Mouse (Mus musculus) kidney, adult 2 months (tissue): ENCODE data around the gene Gins1. TPM values are rescaled to one million over a fixed set of nuclear protein-coding genes. Genes with fewer than 3 reads are reported as not detected.

Experiments used
- DNase-seq: peaks from one replicate; pipeline ENCODE4 v3.0.0; 2021
- H3K27ac ChIP-seq: fragments of 200-500 bp; 2 replicates; pipeline ENCODE4 v1.5.1; 2012; ENCODE audit warnings: low read depth, low read length, control low read depth, inconsistent platforms; ENCODE audit not compliant: insufficient read depth
- H3K27me3 ChIP-seq: fragments of 200-500 bp; replicated peaks from 2 replicates; pipeline ENCODE4 v1.6.1; 2012; ENCODE audit warnings: mild to moderate bottlenecking, moderate library complexity, low read length, inconsistent platforms; ENCODE audit not compliant: control insufficient read depth, insufficient read depth
- H3K36me3 ChIP-seq: fragments of 200-500 bp; 2 replicates; pipeline ENCODE4 v1.6.1; 2012; ENCODE audit warnings: mild to moderate bottlenecking, moderate library complexity, low read length, inconsistent platforms; ENCODE audit not compliant: control insufficient read depth, insufficient read depth
- H3K4me1 ChIP-seq: fragments of 200-500 bp; 2 replicates; pipeline ENCODE4 v1.6.1; 2011; ENCODE audit warnings: low read length; ENCODE audit not compliant: control insufficient read depth, insufficient read depth
- H3K4me3 ChIP-seq: fragments of 200-500 bp; 2 replicates; pipeline ENCODE4 v1.5.1; 2011; ENCODE audit warnings: mild to moderate bottlenecking, low read depth, low read length, control low read depth; ENCODE audit not compliant: insufficient read depth
- CTCF ChIP-seq: fragments of 200-500 bp; conservative IDR thresholded peaks from 2 replicates; pipeline ENCODE4 v1.5.1; 2011; ENCODE audit warnings: low read depth, mild to moderate bottlenecking, control low read depth, low read length, moderate library complexity, mixed read lengths; ENCODE audit not compliant: insufficient read depth, insufficient read length
- POLR2A ChIP-seq: fragments of 200-500 bp; IDR thresholded peaks from one replicate; pipeline ENCODE4 v1.6.1; 2011; ENCODE audit warnings: low read depth, low read length, control low read depth
- WGBS: fragments of 180-500 bp; shearing (Covaris S2); methylation state at CpG from one replicate; pipeline ENCODE4 v1.1.7; 2018; 5-methylcytosine and 5-hydroxymethylcytosine counted together
- polyA plus RNA-seq: library from polyadenylated mRNA; depleted of rRNA; stranded (reverse); fragments of >200 nt; gene quantifications from 2 replicates; pipeline ENCODE4 v1.2.3, GENCODE M21; 2012; rRNA removed

The Gins1 gene
- polyA plus RNA-seq = 0.52 and 0.57 TPM in 2 replicates

DNA sequence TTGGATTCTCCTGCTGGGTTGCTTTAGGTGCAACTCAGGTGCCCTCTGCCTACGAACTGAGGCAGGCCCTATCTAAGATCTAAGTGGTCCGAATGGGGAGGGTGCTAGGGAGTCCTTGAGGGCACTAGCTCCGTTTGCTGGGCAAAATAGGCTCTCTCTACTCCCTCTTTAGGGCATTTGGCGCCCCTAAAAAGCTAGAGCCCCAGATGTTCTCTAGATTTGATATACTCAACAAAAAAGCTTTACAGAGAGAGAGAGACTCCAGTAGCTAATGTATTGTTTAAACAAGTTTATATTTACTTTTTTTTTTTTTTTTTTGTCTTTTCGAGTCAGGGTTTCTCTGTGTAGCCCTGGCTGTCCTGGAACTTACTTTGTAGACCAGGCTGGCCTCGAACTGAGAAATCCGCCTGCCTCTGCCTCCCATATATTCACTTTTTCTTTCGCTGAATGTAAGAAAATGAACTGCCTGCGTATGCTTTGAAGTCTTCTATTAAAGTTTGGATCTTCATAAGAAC is at the start of gene Gins1:
Gene Gins1 (plus strand): TSS at position 465 of the 515 bp plus-strand sequence.
- DNase-seq = no peak
- peaks cover 9% of the 10 kb centered on the region; the same call in 1 of the 2 replicates for H3K4me1 ChIP-seq
- TF ChIP-seq POLR2A = no peak
- no peak for TF ChIP-seq CTCF
- H3K27ac ChIP-seq = peak within 1 kb of the TSS; percentile 94
- no peaks in the 10 kb centered on the region for H3K36me3 ChIP-seq
- peak within 1 kb of the TSS; percentile 81 for H3K4me3 ChIP-seq
- no peaks in the 10 kb centered on the region for H3K27me3 ChIP-seq
- 41% methylated on average over 9 of the region's 9 CpGs for WGBS

- H3K27ac ChIP-seq = no peak overlapping the region
- 45% methylated on average over 9 of the region's 9 CpGs for WGBS
- DNase-seq = peak; percentile 78
Observed at GRCm38 (mm10) chr2:150858724-150859487, 46.3 kb upstream of the Gins1 start.

DNA sequence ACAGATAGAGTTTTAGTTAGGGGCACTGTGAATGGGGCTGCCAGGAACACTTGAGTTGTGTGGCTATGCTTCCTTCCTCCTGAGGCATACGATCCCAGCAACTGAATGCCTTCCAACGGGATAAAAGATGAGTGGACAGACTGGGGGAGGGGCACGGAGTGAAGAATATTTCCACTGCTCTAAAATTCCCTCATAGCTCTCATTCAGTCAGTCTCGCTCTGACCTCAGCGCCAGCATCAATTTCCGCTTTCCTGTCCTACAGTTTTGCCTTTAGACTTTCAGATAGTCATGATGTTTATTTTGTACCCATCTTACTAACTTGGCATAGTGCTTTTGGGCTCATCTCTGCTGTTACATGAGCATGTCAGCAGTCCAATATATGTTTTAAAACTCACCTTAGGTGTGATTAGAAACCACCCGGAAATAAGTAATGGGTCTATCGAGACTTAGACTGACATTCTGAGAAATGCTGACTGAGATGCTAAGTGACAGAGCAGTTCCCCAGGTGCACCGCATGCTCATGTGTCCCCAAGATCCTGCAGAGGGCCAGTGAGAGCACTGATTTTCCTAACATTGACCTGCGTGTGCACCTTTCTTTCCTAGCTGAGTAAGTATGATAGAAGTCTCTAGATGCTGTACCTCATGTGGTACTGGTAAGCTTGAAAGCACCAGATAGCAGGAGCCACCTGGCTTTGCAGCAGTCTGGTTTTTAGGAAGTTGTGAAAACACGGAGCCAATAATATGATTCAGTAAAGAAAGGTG is 45.3 kb upstream of the Gins1 start:
- Histone ChIP-seq H3K36me3 (no peaks in the 10 kb centered on the region), H3K27me3 (no peaks in the 10 kb centered on the region), H3K27ac (no peak overlapping the region), H3K4me3 (no peak overlapping the region), H3K4me1 (peaks cover 2% of the 10 kb centered on the region; the same call in 1 of the 2 replicates)
- TF ChIP-seq CTCF (no peak), POLR2A (no peak)
- no peak for DNase-seq
- WGBS = 72% methylated on average over 11 of the region's 11 CpGs

More at GRCm38 (mm10) chr2:150858724-150859487, 46.3 kb upstream of the Gins1 start:
- H3K4me1 ChIP-seq = peaks cover 2% of the 10 kb centered on the region; the same call in 1 of the 2 replicates
- H3K4me3 ChIP-seq = no peak overlapping the region
- no peaks in the 10 kb centered on the region for H3K27me3 ChIP-seq
- H3K36me3 ChIP-seq = no peaks in the 10 kb centered on the region
- no peak for TF ChIP-seq CTCF
- TF ChIP-seq POLR2A = no peak

DNA sequence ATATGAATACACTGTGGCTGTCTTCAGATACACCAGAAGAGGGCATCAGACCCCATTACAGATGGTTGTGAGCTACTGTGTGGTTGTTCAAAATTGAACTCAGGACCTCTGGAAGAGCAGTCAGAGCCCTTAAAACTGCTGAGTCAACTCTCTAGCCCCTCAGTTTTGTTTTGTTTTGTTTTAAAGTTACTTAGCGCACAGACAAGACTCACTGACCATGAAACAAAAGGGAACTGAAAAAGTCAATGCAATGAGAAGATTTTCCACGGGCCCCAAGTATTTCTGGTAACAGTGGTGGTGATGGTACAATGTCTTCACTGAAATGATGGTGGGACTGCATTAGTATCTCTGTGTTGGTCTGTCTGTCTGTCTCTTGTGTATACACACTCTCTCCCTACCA is 44.1 kb upstream of the Gins1 start:
- Histone ChIP-seq H3K27me3 (no peaks in the 10 kb centered on the region), H3K36me3 (no peaks in the 10 kb centered on the region), H3K4me3 (no peak overlapping the region), H3K4me1 (peaks cover 2% of the 10 kb centered on the region; the same call in 1 of the 2 replicates), H3K27ac (no peak overlapping the region)
- DNase-seq = no peak
- TF ChIP-seq CTCF = no peak
- TF ChIP-seq POLR2A = no peak
- WGBS = 79% methylated on average over 2 of the region's 2 CpGs

- no peaks in the 10 kb centered on the region for H3K4me1 ChIP-seq
- no peaks in the 10 kb centered on the region for H3K36me3 ChIP-seq
- TF ChIP-seq CTCF = no peak
- TF ChIP-seq POLR2A = no peak
- H3K27ac ChIP-seq = no peak overlapping the region
- no peak for DNase-seq
- H3K4me3 ChIP-seq = no peak overlapping the region
- 98% methylated on average over 2 of the region's 2 CpGs for WGBS
- H3K27me3 ChIP-seq = no peaks in the 10 kb centered on the region
Observed at GRCm38 (mm10) chr2:150867021-150867420, 38.2 kb upstream of the Gins1 start.

GRCm38 (mm10) chr2:150869446-150869845 is 35.8 kb upstream of the Gins1 start:
- no peaks in the 10 kb centered on the region for H3K4me1 ChIP-seq
- TF ChIP-seq CTCF (no peak), POLR2A (no peak)
- no peaks in the 10 kb centered on the region for H3K36me3 ChIP-seq
- H3K4me3 ChIP-seq = no peak overlapping the region
- H3K27ac ChIP-seq = no peak overlapping the region
- no peaks in the 10 kb centered on the region for H3K27me3 ChIP-seq
- no peak for DNase-seq
- 84% methylated on average over 1 of the region's 1 CpGs for WGBS

DNA sequence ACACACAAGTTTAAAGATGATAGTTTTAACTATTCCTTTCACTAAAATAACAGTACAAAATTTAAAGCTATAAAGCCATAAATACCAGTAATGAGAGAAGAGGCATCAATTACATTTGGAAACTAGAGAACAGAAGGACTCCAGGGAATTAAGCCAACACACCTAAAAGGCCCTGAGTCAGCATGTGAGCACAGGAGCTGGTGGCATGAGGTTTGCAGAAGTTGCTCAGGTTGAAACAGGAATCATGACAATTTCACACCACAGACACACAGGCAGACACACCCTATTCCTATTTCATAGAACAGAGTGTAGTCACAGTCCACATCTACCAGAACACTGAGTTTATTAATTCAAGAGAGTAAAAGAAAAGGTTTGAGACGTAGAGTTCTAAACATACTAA is 30.7 kb upstream of the Gins1 start:
- H3K27ac ChIP-seq = no peak overlapping the region
- no peaks in the 10 kb centered on the region for H3K36me3 ChIP-seq
- no peak for DNase-seq
- peaks cover 6% of the 10 kb centered on the region; the same call in 1 of the 2 replicates for H3K4me1 ChIP-seq
- TF ChIP-seq CTCF = no peak
- no peaks in the 10 kb centered on the region for H3K27me3 ChIP-seq
- no peak overlapping the region for H3K4me3 ChIP-seq
- 89% methylated on average over 1 of the region's 1 CpGs for WGBS
